Mouse (Mus musculus) embryonic facial prominence, embryonic 13.5 days (tissue): Measurements from ENCODE around the gene Pigr. TPM values are rescaled to one million over a fixed set of nuclear protein-coding genes. Genes with fewer than 3 reads are reported as not detected.

Experiments
- ATAC-seq: fragments of 200-750 bp; cut with Nextera tagmentation; 2 replicates; pipeline ENCODE4 v1.8.0; 2017; ENCODE audit warnings: low read depth; ENCODE audit not compliant: insufficient number of reproducible peaks, insufficient read depth, low FRiP score, low TSS enrichment
- H3K27ac ChIP-seq: fragments of 300-500 bp; sonication (generic); 2 replicates; pipeline ENCODE4 v1.5.1; 2015; ENCODE audit warnings: moderate library complexity, mild to moderate bottlenecking, inconsistent platforms
- H3K27me3 ChIP-seq: fragments of 300-500 bp; sonication (generic); 2 replicates; pipeline ENCODE4 v1.6.1; 2015; ENCODE audit warnings: mild to moderate bottlenecking, inconsistent platforms
- H3K36me3 ChIP-seq: fragments of 300-500 bp; sonication (generic); 2 replicates; pipeline ENCODE4 v1.6.1; 2015; ENCODE audit warnings: mild to moderate bottlenecking, inconsistent platforms
- H3K4me1 ChIP-seq: fragments of 300-500 bp; sonication (generic); 2 replicates; pipeline ENCODE4 v1.6.1; 2015; ENCODE audit warnings: inconsistent platforms
- H3K4me2 ChIP-seq: fragments of 300-500 bp; sonication (generic); 2 replicates; pipeline ENCODE4 v1.6.1; 2015; ENCODE audit warnings: moderate library complexity, mild to moderate bottlenecking, inconsistent platforms
- H3K4me3 ChIP-seq: fragments of 300-500 bp; sonication (generic); 2 replicates; pipeline ENCODE4 v1.5.1; 2015; ENCODE audit warnings: mild to moderate bottlenecking, inconsistent platforms
- H3K9ac ChIP-seq: fragments of 300-500 bp; sonication (generic); 2 replicates; pipeline ENCODE4 v1.6.1; 2015; ENCODE audit warnings: mild to moderate bottlenecking, inconsistent platforms
- H3K9me3 ChIP-seq: fragments of 300-500 bp; sonication (generic); 2 replicates; pipeline ENCODE4 v1.6.1; 2016; ENCODE audit warnings: inconsistent platforms
- WGBS: fragments of 180-500 bp; shearing (Covaris S2); methylation state at CpG from one replicate; pipeline ENCODE4 v1.1.7; 2015; ENCODE audit warnings: mixed read lengths; 5-methylcytosine and 5-hydroxymethylcytosine counted together
- polyA plus RNA-seq: library from polyadenylated mRNA; unstranded; fragments of >200 nt; fragmentation: Nextera tagmentation; extraction: Ambion mirVana; gene quantifications from 2 replicates; pipeline ENCODE4 v1.2.1, GENCODE M21; 2015

Gene Pigr
- polyA plus RNA-seq, 1 experiment from 2014 or later: not detected

GRCm38 (mm10) chr1:130801511-130801910 is 25.0 kb upstream of the Pigr start:
- ATAC-seq: no peak
- H3K36me3 ChIP-seq: no peaks in the 10 kb centered on the region
- no peak overlapping the region for H3K9ac ChIP-seq
- 72% methylated on average over 2 of the region's 2 CpGs for WGBS
- no peak overlapping the region for H3K4me3 ChIP-seq
- no peaks in the 10 kb centered on the region for H3K27me3 ChIP-seq
- no peaks in the 10 kb centered on the region for H3K4me1 ChIP-seq
- no peak overlapping the region for H3K4me2 ChIP-seq
- H3K9me3 ChIP-seq: no peaks in the 10 kb centered on the region
- no peak overlapping the region for H3K27ac ChIP-seq

DNA sequence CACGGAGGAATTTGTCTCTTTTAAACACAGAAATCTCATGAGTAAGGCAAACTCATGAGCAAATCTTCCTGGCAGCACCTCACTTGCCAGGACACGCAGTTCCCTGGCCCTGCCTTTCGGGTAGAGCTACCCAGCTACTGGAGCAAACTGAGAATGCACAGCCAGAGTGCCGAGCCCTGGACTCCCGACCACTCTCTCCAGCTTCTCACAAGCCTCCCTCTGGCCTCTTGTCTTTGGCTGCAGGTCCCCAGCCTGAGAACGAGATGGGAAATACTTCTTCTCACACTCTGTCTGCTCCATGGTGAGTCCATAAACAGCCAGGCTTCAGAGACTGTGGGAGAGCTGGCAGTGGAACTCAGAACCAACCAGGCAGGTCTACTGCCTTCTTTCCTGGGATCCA is 23.5 kb upstream of the Pigr start:
- Histone ChIP-seq H3K27me3 (no peaks in the 10 kb centered on the region), H3K4me3 (no peak overlapping the region), H3K36me3 (no peaks in the 10 kb centered on the region), H3K4me1 (no peaks in the 10 kb centered on the region), H3K9ac (no peak overlapping the region), H3K27ac (no peak overlapping the region), H3K9me3 (no peaks in the 10 kb centered on the region), H3K4me2 (no peak overlapping the region)
- 47% methylated on average over 6 of the region's 6 CpGs for WGBS
- no peak for ATAC-seq

DNA sequence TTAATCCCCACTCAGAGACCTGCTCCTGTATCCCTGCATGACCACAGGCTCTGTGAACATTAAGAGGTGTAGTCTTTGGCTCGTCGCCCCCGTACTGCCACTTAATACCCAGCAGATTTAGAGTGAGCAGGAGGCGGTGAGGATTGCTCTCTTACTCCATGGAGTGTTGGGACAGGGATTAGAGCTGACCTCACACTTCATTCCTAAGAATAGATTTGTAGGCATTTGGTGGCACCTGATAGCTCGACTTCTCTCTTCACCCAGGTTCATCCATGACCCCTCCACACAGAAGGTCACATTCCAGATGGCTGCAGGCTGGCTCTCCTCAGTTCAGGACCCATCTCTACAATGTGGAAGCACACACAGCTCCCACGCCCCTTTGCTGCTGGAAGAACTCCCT is 22.2 kb upstream of the Pigr start:
- Histone ChIP-seq H3K9me3 (no peaks in the 10 kb centered on the region), H3K4me2 (no peak overlapping the region), H3K27me3 (no peaks in the 10 kb centered on the region), H3K4me1 (no peaks in the 10 kb centered on the region), H3K27ac (no peak overlapping the region), H3K4me3 (no peak overlapping the region), H3K9ac (no peak overlapping the region), H3K36me3 (no peaks in the 10 kb centered on the region)
- no peak for ATAC-seq
- WGBS: 62% methylated on average over 6 of the region's 6 CpGs

- 86% methylated on average over 3 of the region's 3 CpGs for WGBS
- H3K4me3 ChIP-seq: no peak overlapping the region
- no peaks in the 10 kb centered on the region for H3K9me3 ChIP-seq
- no peaks in the 10 kb centered on the region for H3K36me3 ChIP-seq
- H3K4me1 ChIP-seq: no peaks in the 10 kb centered on the region
- ATAC-seq: no peak
- no peaks in the 10 kb centered on the region for H3K27me3 ChIP-seq
- H3K4me2 ChIP-seq: no peak overlapping the region
- H3K27ac ChIP-seq: no peak overlapping the region
- no peak overlapping the region for H3K9ac ChIP-seq
Measured at GRCm38 (mm10) chr1:130810906-130811305, 15.6 kb upstream of the Pigr start.

DNA sequence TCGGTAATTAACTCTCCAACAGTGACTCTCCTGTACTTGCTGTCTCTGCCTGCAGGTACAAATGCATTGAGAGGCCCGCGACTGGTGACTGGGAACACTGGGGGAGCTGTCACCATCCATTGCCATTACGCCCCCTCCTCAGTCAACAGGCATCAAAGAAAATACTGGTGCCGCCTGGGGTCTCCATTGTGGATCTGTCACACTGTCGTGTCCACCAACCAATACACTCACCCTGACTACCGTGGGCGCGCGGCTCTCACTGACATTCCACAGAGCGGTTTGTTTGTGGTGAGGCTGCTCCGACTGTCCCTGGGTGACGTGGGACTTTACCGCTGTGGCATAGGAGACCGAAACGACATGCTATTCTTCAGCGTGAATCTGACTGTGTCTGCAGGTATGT is 15.2 kb upstream of the Pigr start:
- 73% methylated on average over 17 of the region's 17 CpGs for WGBS

GRCm38 (mm10) chr1:130819737-130820136 is 6.7 kb upstream of the Pigr start:
- Histone ChIP-seq H3K36me3 (no peaks in the 10 kb centered on the region), H3K27me3 (no peaks in the 10 kb centered on the region), H3K27ac (no peak overlapping the region), H3K4me1 (no peaks in the 10 kb centered on the region), H3K9me3 (no peaks in the 10 kb centered on the region), H3K4me3 (no peak overlapping the region), H3K4me2 (no peak overlapping the region), H3K9ac (no peak overlapping the region)
- 56% methylated on average over 1 of the region's 1 CpGs for WGBS
- no peak for ATAC-seq

More for the DNA sequence above, 15.2 kb upstream of the Pigr start:
- Histone ChIP-seq H3K9me3 (no peaks in the 10 kb centered on the region), H3K27ac (no peak overlapping the region), H3K4me1 (no peaks in the 10 kb centered on the region), H3K27me3 (no peaks in the 10 kb centered on the region), H3K9ac (no peak overlapping the region), H3K4me3 (no peak overlapping the region), H3K4me2 (no peak overlapping the region), H3K36me3 (no peaks in the 10 kb centered on the region)
- ATAC-seq: no peak

- H3K27me3 ChIP-seq: no peaks in the 10 kb centered on the region
- no peak overlapping the region for H3K27ac ChIP-seq
- H3K9me3 ChIP-seq: no peaks in the 10 kb centered on the region
- H3K4me2 ChIP-seq: no peak overlapping the region
- H3K36me3 ChIP-seq: no peaks in the 10 kb centered on the region
- WGBS: 78% methylated on average over 7 of the region's 7 CpGs
- ATAC-seq: no peak
- H3K4me3 ChIP-seq: no peak overlapping the region
- no peak overlapping the region for H3K9ac ChIP-seq
- no peaks in the 10 kb centered on the region for H3K4me1 ChIP-seq
Measured at GRCm38 (mm10) chr1:130820316-130821148, 6.0 kb upstream of the Pigr start.

- Histone ChIP-seq H3K4me3 (no peak overlapping the region), H3K4me2 (no peak overlapping the region), H3K27ac (no peak overlapping the region), H3K36me3 (no peaks in the 10 kb centered on the region), H3K9me3 (no peaks in the 10 kb centered on the region), H3K27me3 (no peaks in the 10 kb centered on the region), H3K9ac (no peak overlapping the region), H3K4me1 (no peaks in the 10 kb centered on the region)
- WGBS: 77% methylated on average over 2 of the region's 2 CpGs
- ATAC-seq: no peak
Measured at GRCm38 (mm10) chr1:130821149-130821471, 5.4 kb upstream of the Pigr start.

DNA sequence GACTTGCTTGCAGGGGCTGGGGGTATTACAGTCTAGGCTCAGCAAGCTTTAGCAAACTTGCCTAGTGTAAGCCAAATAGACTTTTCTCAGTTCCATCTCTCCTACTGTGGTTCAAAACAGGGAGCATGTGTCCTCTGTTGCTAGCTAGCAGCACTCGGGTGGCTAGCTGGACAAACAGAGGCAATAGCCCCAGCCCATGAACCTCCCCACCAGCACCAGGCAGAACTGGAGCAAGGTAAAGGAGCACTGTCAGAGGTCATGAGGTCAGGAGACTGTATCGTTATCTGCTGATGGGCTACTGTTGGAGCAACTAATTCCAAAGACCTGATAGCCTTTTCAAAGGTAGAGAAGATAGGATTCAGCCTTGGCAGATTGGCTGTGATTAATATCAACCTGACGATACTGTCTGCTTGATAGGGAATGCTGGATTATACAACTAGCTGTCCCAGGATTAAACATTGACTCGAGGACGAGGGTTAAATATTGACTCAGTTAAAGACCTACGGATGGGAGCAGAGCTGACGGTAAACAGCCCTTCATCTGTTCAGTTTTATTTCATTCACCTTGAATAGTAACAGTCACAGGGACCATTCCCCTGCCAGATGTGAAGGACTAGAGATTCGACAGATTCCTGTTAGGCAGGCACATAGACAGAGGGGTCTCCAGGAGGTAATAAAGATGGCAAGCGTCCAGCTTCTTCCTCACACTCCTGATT is 4.4 kb upstream of the Pigr start:
- no peak for ATAC-seq
- 83% methylated on average over 9 of the region's 9 CpGs for WGBS
- Histone ChIP-seq H3K36me3 (no peaks in the 10 kb centered on the region), H3K4me1 (no peaks in the 10 kb centered on the region), H3K4me3 (no peak overlapping the region), H3K4me2 (no peak overlapping the region), H3K27me3 (no peaks in the 10 kb centered on the region), H3K9me3 (no peaks in the 10 kb centered on the region), H3K9ac (no peak overlapping the region), H3K27ac (no peak overlapping the region)

DNA sequence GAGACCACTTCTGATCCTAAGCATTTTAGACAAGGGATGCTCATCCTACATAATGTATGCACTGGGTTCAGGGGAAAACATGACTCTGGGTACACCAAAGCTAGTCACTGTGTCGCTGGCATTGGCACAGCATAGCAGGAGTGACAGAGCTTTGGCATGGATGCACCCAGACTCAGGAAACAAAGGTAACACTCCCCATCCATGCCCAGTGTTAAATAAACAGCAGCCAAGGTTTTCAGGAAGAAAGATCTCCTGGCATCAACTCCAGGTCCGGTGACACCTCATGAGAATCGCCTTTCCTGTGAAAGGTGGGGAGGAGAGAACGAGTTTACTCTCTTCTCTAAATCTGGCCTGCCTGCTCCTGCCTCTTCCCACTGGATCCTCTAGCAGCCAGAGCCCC is 2.2 kb downstream of the Pigr start:
- Histone ChIP-seq H3K4me1 (no peaks in the 10 kb centered on the region), H3K9ac (no peak overlapping the region), H3K27ac (no peak overlapping the region), H3K9me3 (no peaks in the 10 kb centered on the region), H3K36me3 (no peaks in the 10 kb centered on the region), H3K27me3 (no peaks in the 10 kb centered on the region), H3K4me3 (no peak overlapping the region), H3K4me2 (no peak overlapping the region)
- no peak for ATAC-seq
- 74% methylated on average over 4 of the region's 4 CpGs for WGBS

DNA sequence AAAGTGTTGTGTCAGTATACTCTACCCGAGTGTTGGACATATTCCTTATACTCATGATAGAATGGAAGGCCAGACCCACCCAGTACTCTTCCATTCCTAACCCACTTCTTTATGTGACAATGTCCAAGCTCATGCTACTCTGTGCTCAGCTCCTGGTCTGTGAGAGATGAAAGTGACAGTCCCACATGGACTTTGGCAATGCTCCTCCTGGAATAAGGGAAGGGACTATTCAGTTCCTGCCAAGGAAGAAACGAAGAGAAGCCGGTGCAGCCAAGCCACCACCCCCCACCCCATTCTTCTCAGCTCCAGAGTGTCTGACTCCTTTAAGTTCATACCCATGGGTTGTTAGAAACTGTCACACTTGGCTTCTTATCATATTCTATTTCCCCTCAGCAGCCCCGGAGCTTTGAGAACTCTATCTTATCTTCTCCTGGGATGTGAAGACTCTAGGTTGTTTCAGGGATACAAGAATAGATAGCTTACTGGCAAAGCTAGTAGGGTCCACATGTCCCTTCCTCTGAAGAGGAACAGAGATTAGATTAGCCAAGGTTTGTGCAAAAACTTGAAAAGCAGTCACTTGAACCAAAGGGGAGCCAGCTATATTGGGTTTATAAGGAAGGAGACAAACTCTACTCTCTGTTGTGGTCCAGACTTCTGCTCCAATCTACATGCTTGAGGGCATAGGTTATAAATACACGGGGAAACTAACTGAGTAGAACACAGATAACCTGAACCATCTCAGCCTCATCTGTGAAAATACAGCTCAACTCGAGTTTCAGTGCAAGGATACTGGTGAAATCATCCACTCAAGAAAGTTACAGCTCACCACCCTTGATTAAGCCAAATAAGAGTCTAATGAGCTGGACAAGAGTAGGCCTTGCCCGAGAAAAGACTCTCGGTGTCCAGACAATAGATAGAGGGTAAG is 3.7 kb downstream of the Pigr start:
- Histone ChIP-seq H3K9me3 (no peaks in the 10 kb centered on the region), H3K27me3 (no peaks in the 10 kb centered on the region), H3K36me3 (no peaks in the 10 kb centered on the region), H3K27ac (no peak overlapping the region), H3K4me1 (no peaks in the 10 kb centered on the region), H3K9ac (no peak overlapping the region), H3K4me2 (no peak overlapping the region), H3K4me3 (no peak overlapping the region)
- ATAC-seq: no peak
- WGBS: 77% methylated on average over 8 of the region's 8 CpGs
